Mouse (Mus musculus) forebrain, embryonic 10.5 days (tissue): ENCODE results near the gene Rbm19. TPM values are rescaled to one million over a fixed set of nuclear protein-coding genes. Genes with fewer than 3 reads are reported as not detected.

Source experiments
- DNase-seq: peaks from one replicate; pipeline ENCODE4 v3.0.0-alpha.2; 2017; ENCODE audit warnings: low spot score; ENCODE audit errors: extremely low spot score
- H3K27ac ChIP-seq: fragments of 300-500 bp; sonication (generic); 2 replicates; pipeline ENCODE4 v1.5.1; 2016; ENCODE audit warnings: mild to moderate bottlenecking
- H3K27me3 ChIP-seq: fragments of 300-500 bp; sonication (generic); 2 replicates; pipeline ENCODE4 v1.6.1; 2016; ENCODE audit warnings: mild to moderate bottlenecking; ENCODE audit not compliant: poor library complexity, severe bottlenecking
- H3K36me3 ChIP-seq: fragments of 300-500 bp; sonication (generic); replicated peaks from 2 replicates; pipeline ENCODE4 v1.6.1; 2016; ENCODE audit warnings: mild to moderate bottlenecking, moderate library complexity
- H3K4me1 ChIP-seq: fragments of 300-500 bp; sonication (generic); 2 replicates; pipeline ENCODE4 v1.6.1; 2016
- H3K4me3 ChIP-seq: fragments of 300-500 bp; sonication (generic); 2 replicates; pipeline ENCODE4 v1.5.1; 2016; ENCODE audit warnings: mild to moderate bottlenecking, moderate library complexity
- H3K9me3 ChIP-seq: fragments of 300-500 bp; sonication (generic); 2 replicates; pipeline ENCODE4 v1.6.1; 2016; ENCODE audit warnings: mild to moderate bottlenecking, moderate library complexity
- WGBS: fragments of 180-500 bp; shearing (Covaris S2); methylation state at CpG from one replicate; pipeline ENCODE4 v1.1.7; 2016; 5-methylcytosine and 5-hydroxymethylcytosine counted together
- polyA plus RNA-seq: library from polyadenylated mRNA; unstranded; fragments of >200 nt; fragmentation: Nextera tagmentation; extraction: Ambion mirVana; gene quantifications from 2 replicates; pipeline ENCODE4 v1.2.1, GENCODE M21; 2016

The Rbm19 gene
- polyA plus RNA-seq, 1 experiment from 2014 or later = 38.4 TPM

DNA sequence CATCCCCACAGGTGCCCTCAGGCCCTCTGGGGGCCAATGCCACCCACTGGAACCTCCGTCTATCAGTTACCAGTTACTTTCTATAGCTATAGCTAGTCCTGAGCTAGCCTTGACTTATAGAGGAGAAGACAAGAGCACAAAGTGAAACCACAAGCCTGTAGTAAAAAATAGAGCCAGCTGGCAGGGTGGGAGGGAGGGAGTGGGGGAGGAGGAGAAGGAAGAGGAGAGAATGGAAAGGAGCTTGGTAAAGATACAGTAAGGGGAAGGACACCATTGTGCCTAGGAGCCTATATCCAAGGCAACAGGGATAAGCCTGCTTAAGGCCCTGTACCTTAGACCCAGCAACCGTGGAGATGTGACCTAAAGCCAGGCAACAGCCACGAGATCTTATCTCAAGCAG lies 40.9 kb downstream of the Rbm19 start:
- no peak overlapping the region for H3K4me3 ChIP-seq
- no peak for DNase-seq
- H3K4me1 ChIP-seq = peaks cover 41% of the 10 kb centered on the region
- WGBS = 93% methylated on average over 3 of the region's 3 CpGs
- no peaks in the 10 kb centered on the region for H3K9me3 ChIP-seq
- no peak overlapping the region for H3K27ac ChIP-seq
- no peaks in the 10 kb centered on the region for H3K27me3 ChIP-seq
- 0 out of 2 replicates have a peak, but pooled peaks cover 14% of the 10 kb centered on the region for H3K36me3 ChIP-seq

DNA sequence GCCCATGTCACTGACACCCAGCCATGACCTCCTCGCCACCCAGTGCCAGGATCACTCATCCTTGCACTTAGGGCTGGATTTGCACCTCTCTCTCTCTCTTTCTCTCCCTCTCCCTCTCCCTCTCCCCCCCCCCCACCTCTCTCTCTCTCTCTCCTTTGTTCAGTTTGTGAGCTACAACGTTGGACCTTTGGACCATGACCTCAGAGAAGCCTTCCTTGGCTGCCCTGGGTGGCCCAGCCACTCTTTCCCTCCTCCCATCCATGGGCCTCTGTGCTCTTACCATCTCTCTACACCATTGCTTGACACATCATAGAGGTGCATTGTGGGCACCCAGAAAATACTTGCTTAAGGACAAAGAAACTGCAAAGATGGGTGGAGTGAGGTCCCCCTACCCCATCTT lies 42.2 kb downstream of the Rbm19 start:
- Histone ChIP-seq H3K9me3 (no peaks in the 10 kb centered on the region), H3K27ac (no peak overlapping the region), H3K4me1 (peaks cover 44% of the 10 kb centered on the region), H3K36me3 (0 out of 2 replicates have a peak, but pooled peaks cover 6% of the 10 kb centered on the region), H3K4me3 (no peak overlapping the region), H3K27me3 (no peaks in the 10 kb centered on the region)
- DNase-seq = no peak
- 66% methylated on average over 2 of the region's 2 CpGs for WGBS

DNA sequence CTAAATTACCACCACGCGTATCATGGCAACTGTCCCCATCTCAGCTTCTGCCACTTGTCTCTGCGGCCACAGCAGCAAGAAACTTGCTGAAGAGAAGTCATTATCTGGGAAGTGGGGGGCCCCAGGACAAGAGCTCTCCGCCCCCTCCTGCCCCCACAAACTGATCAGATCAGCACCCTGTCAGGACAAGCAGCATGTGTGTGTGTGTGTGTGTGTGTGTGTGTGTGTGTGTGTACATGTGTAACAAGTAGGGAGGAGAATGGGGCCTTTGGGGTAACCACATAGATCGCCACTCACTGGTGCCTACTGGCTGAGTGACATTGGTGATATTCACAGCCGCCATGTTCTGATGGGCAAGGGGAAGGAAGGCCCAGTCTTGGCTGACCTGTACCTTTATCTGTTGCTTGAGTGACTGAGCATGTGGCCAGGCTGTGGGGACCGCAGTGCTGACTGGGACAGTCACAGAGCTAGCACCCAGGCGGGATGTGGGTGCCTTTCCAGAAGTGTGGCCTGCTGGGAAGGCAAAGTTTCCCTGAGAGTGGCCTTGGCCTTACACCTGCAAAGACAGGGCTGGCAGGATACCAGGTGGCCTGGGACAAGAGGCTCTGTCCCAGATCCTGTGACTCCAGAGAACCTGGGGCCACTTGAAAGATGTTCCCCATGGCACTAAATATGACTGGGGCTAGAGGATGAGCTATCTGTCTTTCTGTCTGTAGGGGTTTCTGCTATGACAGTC lies 44.8 kb downstream of the Rbm19 start:
- DNase-seq = no peak
- Histone ChIP-seq H3K27ac (no peak overlapping the region), H3K4me1 (peaks cover 45% of the 10 kb centered on the region), H3K4me3 (no peak overlapping the region), H3K27me3 (no peaks in the 10 kb centered on the region), H3K9me3 (no peaks in the 10 kb centered on the region), H3K36me3 (0 out of 2 replicates have a peak, but pooled peaks cover 3% of the 10 kb centered on the region)
- 89% methylated on average over 8 of the region's 8 CpGs for WGBS

DNA sequence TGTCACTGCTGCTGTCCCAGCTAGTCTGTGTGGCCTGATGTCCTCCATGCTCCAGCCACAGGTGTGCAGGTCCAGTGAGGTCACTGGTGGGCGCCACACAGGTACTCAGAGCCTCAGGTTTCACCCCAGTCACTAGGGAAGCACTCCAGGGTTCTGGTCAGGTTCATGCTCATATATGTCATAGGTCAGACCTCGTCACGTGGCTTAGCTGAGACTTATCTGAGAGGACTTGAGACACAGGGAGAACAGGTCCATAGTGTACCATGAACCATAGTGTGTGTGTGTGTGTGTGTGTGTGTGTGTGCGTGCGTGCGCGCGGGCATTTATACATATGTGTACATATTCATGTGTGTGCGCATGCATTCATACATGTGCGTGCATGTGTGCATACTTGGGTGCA lies 46.4 kb downstream of the Rbm19 start:
- H3K27me3 ChIP-seq = no peaks in the 10 kb centered on the region
- WGBS = 96% methylated on average over 10 of the region's 10 CpGs
- H3K9me3 ChIP-seq = no peaks in the 10 kb centered on the region
- H3K27ac ChIP-seq = no peak overlapping the region
- H3K4me1 ChIP-seq = peaks cover 40% of the 10 kb centered on the region
- no peak for DNase-seq
- no peak overlapping the region for H3K4me3 ChIP-seq
- 0 out of 2 replicates have a peak, but pooled peaks cover 3% of the 10 kb centered on the region for H3K36me3 ChIP-seq

DNA sequence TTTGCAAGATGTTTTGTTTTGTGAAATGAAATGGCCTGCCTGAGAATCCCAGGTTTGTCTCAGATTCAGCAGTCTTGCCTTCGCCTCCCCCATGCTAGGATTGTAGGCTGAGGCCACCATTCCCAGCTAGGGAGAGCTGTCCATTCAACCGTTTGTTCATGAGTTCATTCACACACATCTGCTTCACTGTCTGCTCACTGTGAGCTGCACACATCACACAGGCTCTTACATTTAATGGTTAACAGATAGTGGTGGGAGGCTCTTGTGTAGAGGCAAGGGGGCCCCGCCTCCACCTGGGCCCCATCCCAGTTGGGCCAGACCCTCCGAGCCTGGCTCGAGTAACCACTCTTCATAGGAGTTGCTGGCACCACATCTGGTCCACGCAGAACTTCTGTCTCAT lies 47.2 kb downstream of the Rbm19 start:
- no peak overlapping the region for H3K27ac ChIP-seq
- peaks cover 43% of the 10 kb centered on the region for H3K4me1 ChIP-seq
- WGBS = 88% methylated on average over 6 of the region's 6 CpGs
- H3K36me3 ChIP-seq = 0 out of 2 replicates have a peak, but pooled peaks cover 3% of the 10 kb centered on the region
- no peak overlapping the region for H3K4me3 ChIP-seq
- no peaks in the 10 kb centered on the region for H3K27me3 ChIP-seq
- H3K9me3 ChIP-seq = no peaks in the 10 kb centered on the region
- DNase-seq = no peak

DNA sequence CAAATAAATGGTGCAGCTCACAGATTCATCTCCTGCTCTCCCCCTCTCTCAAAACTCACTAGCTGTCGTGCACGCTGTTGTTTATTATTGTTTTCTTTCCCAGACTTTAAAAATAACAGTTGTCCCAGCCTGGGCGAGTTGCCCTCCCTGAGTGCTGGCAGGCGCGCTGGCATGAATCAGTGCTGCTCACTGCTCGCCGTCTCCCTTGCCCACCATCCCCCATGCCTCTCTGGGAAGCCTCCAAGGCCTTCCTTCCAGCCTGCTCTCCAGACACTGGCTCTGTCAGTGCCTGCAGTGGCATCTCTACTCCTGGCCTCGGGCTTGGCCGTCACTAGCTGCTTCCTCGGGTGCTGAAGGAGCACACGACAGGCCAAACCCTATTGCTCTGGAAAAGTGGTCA lies 48.2 kb downstream of the Rbm19 start:
- H3K9me3 ChIP-seq = no peaks in the 10 kb centered on the region
- no peak overlapping the region for H3K4me3 ChIP-seq
- no peak for DNase-seq
- H3K36me3 ChIP-seq = 0 out of 2 replicates have a peak, but pooled peaks cover 3% of the 10 kb centered on the region
- no peaks in the 10 kb centered on the region for H3K27me3 ChIP-seq
- 89% methylated on average over 11 of the region's 11 CpGs for WGBS
- peaks cover 43% of the 10 kb centered on the region for H3K4me1 ChIP-seq
- no peak overlapping the region for H3K27ac ChIP-seq

DNA sequence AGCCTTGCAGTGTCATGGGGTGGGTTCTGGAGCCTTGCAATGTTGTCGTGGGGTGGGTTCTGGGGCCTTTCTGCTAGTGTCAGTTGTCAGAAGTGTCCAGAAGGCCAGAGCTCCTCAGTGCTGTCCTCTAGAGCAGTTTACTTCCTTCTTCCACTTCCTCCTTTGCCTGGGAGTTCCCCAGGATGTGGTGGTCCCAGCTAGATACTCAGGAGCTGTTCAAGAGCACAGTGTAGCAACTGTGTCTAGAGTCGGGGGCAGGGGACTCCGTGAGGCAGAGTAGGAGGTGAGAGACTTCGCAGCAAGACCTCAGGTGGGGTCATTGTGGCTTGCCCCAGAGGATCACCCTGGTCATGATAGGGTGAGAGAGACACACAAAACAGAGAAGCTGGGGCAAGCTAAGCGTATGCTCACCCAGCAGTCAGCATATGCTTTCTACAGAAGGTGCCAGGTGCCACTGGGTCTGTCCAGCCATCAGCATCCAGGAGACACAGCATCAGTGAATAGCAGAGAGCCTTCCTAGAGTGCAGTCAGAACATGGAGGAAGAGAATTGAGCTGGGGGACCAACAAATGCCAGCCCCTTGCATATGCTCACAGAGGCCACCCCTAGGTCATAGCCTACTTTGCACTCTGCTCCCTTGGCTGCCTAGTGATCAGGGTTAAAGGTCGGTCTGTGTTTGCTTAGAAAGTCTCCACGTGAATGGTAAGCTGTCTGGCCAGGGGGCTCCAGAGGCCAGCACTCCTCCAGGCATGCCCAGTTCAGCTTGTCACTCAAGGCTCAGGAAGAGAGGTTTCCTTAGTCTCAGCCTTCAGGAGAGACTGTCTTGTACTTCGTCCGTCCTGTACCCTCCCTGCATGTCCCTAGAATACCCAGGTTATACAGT lies 49.0 kb downstream of the Rbm19 start:
- Histone ChIP-seq H3K4me1 (peaks cover 49% of the 10 kb centered on the region), H3K9me3 (no peaks in the 10 kb centered on the region), H3K36me3 (0 out of 2 replicates have a peak, but pooled peaks cover 5% of the 10 kb centered on the region), H3K27me3 (no peaks in the 10 kb centered on the region), H3K27ac (0 out of 2 replicates have a peak overlapping the region, but pooled peaks have one; percentile 6), H3K4me3 (no peak overlapping the region)
- 72% methylated on average over 9 of the region's 9 CpGs for WGBS
- no peak for DNase-seq

DNA sequence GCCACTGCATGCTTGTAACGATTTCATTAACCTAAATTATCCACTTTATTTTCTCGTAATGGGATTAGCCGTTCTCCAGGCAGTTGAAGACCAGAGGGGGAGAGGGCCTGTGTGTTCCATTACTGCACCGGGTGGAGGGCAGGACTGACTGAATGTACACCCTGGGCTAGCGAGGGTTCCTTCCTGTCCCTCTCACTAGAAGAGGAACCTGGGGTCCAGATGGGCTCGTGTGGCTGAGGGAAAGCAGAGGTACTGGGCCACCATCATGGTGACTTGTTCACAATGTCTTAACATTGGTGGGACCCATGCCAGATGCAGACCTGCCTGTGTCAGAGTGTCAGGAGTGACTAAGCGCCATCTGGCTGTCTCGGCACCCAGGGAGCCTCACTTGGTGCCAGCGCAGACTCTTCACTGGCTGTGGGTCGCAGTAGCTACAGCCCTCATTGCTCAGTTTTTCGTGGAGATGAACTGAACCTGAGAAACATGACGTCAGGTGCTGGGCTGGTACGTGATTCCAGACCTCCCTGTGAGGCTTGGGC lies 51.6 kb downstream of the Rbm19 start:
- 75% methylated on average over 13 of the region's 13 CpGs for WGBS
- no peaks in the 10 kb centered on the region for H3K27me3 ChIP-seq
- H3K27ac ChIP-seq = no peak overlapping the region
- 0 out of 2 replicates have a peak, but pooled peaks cover 2% of the 10 kb centered on the region for H3K36me3 ChIP-seq
- no peaks in the 10 kb centered on the region for H3K9me3 ChIP-seq
- H3K4me1 ChIP-seq = peaks cover 54% of the 10 kb centered on the region
- no peak for DNase-seq
- no peak overlapping the region for H3K4me3 ChIP-seq

DNA sequence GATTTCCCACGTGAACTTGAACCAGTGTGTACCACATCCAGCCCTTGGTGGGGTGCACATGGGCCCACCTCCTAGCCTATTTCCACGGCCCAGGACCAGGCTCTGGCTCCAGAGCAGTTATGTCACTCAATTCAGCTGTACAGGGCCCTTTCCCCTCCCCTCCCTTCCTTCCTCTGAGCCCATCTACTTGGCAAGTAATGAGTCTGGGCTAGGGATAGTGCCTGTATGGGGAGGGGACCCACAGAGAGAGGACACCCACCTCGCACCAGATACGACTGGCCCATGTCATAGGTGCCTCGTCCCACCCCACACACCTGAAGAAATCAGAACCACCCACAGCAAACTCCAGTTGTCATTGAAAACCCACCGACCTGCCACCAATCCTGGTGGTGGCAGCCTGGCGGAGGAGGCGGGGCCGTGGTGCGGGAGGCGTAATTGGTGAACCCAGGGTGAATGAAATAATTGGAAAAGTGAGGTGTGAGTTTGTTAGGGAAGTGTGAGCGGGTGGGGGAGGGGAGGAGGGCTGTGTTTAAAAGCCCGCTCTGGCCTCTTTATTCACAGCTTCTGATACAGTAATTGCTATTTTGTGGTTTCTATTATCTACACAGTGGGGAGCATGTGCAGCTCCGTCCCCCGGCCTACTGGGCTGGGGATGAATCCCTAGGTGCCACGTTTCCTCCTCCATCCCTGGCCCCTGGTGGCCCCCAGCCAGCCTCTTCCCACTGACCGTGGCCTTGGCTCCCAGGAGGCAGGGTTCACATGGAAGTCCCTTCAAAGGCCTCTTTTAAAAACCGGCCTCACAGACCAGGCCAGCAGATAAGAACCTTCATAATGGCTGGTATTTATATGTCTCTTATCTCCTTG lies 55.8 kb downstream of the Rbm19 start:
- 60% methylated on average over 18 of the region's 18 CpGs for WGBS
- Histone ChIP-seq H3K27ac (peak overlapping the region; percentile 70), H3K27me3 (peaks cover 8% of the 10 kb centered on the region; the same call in 1 of the 2 replicates), H3K36me3 (peaks cover 18% of the 10 kb centered on the region), H3K4me1 (peaks cover 57% of the 10 kb centered on the region), H3K4me3 (no peak overlapping the region), H3K9me3 (no peaks in the 10 kb centered on the region)
- peak; percentile 23 for DNase-seq

DNA sequence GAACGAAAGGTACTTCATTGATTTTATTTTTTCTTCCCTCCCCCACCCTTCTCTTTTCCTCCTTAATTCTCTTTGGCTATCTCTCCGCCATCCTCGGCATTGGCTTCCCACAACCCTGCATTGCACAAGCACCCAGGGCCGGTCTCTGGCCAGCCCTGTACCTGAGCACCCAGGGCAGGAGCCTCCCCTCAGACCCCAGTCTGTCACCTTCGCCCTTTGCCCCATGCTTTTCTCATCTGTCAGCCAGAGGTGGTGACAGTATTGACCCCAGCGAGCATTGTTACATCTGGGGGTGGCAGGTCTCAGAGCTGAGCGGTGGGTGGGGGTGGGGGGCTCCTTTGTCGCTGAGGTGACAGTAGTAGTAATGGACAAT lies 56.5 kb downstream of the Rbm19 start:
- no peak for DNase-seq
- H3K4me1 ChIP-seq = peaks cover 55% of the 10 kb centered on the region

DNA sequence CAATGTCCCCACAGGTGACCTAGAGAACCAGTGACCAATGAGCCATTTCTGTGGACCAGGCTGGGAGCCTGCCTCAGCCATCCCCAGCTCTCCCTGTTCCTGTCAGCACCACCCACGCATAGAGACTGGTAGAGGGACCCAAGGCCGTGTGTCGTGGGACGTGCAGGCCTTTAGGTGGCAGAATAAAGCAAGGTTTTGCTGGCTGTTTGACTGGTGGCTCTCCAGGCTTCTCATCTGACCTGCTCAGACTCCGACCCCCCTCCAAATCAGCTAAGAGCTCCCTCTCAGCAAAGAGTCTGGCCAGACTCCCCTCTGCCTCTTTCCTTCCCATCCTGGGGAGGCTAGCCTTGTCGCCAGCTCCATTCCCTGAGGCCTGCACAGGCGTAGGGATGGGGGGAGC lies 58.1 kb downstream of the Rbm19 start:
- Histone ChIP-seq H3K9me3 (no peaks in the 10 kb centered on the region), H3K27me3 (peaks cover 8% of the 10 kb centered on the region; the same call in 1 of the 2 replicates), H3K4me1 (peaks cover 57% of the 10 kb centered on the region), H3K4me3 (no peak overlapping the region), H3K36me3 (peaks cover 38% of the 10 kb centered on the region), H3K27ac (peak overlapping the region; percentile 49; the same call in 1 of the 2 replicates)
- whole genome bisulfite sequencing = 58% methylated on average over 7 of the region's 7 CpGs
- no peak for DNase-seq

More for the DNA sequence above, 56.5 kb downstream of the Rbm19 start:
- no peaks in the 10 kb centered on the region for H3K9me3 ChIP-seq
- peak overlapping the region; percentile 70 for H3K27ac ChIP-seq
- peaks cover 24% of the 10 kb centered on the region for H3K36me3 ChIP-seq
- no peak overlapping the region for H3K4me3 ChIP-seq
- 84% methylated on average over 8 of the region's 8 CpGs for WGBS
- H3K27me3 ChIP-seq = peaks cover 8% of the 10 kb centered on the region; the same call in 1 of the 2 replicates

DNA sequence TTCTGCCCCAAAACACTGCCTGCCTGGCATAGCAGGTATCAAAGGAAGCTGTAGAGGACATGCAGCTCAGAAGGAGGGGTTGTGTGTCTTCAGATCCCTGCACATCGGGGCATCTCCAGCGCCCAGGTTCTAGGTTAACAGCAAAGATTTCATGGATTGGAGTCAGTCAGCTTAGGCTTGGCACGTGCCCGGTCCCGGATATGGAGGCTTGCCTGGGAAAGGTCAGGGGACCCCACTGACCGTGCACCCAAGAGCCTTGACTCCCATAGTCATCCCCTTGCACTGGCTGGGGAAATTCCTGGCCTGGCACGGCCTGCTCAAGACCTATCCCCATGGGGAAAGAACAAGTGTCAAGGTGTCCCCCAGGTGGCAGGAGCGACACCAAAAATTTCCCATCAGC lies 59.0 kb downstream of the Rbm19 start:
- Histone ChIP-seq H3K27ac (0 out of 2 replicates have a peak overlapping the region, but pooled peaks have one; percentile 49), H3K4me1 (peaks cover 50% of the 10 kb centered on the region), H3K4me3 (no peak overlapping the region), H3K27me3 (peaks cover 8% of the 10 kb centered on the region; the same call in 1 of the 2 replicates), H3K9me3 (0 out of 2 replicates have a peak, but pooled peaks cover 1% of the 10 kb centered on the region), H3K36me3 (peaks cover 45% of the 10 kb centered on the region)
- WGBS = 97% methylated on average over 8 of the region's 8 CpGs
- no peak for DNase-seq
